Mouse (Mus musculus) layer of hippocampus, adult 8-10 months (tissue): ENCODE measurements at regions not wholly inside any gene's neighbourhood (a gene's known extent, or its start where the extent isn't known, plus 50 kb on each side); places are given as distances from the start of the nearest gene placed in this dataset.

ENCODE experiments used
- DNase-seq, 2 experiments: peaks; one replicate each; pipeline ENCODE4 v3.0.0; 2022; ENCODE audit warnings: low spot score in 2 of 2

DNA sequence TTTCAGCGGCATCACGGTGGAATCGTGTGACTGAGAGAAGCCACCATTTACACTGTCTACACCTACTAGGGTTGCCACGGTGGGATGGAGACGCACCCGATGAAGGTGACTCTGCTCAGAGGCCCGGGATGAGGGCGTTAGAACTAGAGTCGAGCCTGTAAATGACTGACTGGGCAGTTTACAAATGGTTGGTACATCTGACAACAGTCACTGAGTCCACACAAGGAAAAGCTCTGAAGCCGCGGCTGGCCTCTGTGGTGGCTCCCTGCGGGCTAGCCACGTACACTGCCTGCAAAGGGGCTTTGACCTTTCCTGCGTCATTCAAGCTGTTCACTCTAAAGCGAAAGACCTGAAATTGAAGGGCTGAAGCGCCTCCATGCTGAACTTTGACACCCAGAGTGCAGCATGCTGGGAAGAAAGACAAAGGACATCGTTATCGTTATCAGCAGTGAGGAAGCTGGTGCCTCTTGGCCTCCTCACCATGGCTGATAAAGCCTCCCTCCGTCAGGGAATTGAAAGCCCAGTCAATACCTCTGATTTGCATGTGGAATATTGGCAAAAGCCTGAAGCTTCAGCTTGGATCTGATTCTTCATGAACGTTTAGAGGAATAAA lies 462.1 kb upstream of the Arglu1 start:
- DNase-seq, result no peak

DNA sequence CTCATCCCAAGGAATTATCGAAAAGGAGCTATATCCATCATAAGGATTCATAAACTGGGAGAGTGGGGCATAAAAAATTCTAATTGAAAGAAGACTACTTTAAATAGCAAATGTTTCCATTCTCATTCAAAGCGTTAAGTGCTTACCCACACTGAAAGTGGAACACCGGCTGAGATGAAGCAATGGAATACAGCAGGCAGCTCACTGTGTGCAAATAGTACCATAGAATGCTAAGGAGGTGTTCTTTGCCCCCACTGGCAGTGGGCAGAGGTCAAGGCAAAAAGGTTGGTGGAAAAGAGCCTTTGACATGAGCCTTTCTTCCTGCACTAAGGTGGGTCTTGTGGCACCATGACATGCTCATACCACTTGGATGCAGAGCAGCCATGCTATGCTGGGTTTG lies 454.0 kb upstream of the Arglu1 start:
- no peak for DNase-seq

DNA sequence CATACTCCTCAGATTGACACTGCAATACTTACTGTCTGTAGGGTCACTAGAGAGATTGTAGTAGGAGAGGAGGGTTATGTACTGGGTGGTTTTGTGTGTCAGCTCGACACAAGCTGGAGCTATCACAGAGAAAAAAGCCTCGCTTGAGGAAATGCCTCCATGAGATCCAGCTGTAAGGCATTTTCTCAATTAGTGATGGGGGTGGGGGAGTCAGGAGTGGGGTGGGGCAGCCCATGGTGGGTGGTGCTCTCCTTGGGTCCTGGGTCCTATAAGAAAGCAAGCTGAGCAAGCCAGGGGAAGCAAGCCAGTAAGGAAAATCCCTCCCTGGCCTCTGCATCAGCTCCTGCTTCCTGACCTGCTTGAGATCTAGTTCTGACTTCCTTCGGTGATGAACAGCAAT lies 449.5 kb upstream of the Arglu1 start:
- DNase-seq, result no peak

DNA sequence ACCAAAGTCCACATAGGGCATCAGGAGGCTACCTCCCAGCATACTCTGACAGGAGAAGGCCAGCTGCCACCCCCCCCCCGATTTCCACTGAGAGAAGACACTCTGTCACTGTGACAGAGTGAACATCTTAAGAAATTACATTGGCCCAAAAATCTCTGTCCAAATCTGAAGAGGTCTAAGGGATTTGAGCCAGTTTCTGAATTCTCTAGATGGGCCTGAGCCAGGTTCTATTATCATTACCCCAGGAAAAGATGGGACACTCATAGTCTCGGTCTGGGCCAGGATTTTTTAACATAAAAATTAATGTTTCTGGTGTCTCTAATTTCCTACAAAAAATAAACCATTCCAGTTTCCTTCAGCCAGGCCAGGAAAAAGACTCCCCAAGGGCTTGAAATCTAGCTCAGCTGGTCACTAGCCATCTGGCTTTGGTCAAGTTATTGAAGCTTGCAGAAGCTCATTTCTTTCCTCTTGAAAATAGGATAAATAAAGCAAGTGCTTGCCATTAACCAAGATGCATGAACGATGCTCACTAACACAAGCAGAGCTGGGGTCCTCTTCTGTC lies 448.8 kb upstream of the Arglu1 start:
- DNase-seq, result no peak

DNA sequence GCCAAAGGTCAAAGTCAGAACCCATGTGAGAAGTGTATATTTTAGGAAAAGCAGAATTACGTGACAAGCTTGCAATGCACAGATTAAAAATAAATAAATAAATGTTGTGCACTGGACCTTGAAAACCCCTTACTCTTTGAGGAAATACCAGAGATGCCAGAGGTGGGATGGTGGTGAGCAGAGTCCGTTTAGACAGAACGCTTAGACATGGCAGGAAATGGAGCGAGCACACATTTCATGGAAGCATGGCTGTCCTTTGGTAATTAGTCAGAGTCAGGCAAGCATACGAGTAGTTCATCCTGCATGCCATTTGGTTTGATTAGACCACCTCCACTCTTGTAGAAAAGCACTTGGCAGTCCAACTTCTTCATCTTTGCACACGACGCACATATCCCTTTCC lies 443.4 kb upstream of the Arglu1 start:
- no peak for DNase-seq

DNA sequence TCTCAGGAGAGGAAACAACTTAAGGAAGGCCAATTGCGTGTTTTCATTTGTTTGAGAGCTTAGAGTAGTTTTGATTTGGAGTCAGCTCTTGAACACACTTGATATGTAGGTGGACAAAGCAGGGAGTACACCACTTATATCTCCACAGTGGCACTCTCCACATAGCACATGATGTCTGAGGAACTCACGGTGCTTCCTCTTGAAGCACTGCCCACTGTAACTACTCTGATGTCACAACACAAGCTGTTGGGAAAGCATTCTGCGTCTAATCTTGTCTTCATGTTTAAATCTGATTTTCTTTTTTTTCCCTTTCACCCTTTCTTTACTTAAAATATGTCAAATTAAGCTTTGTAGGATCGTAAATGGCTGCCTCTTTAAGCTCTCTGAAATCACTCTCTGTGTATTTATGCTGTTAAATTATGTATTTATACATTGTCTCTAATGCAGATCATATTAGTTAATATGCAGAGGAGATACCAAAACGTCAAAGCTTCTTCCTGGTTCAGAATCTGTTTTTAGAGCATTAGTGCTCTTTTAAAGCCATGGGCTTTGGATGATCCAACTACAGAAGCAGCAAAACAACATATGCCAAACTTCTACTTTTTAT lies 442.4 kb upstream of the Arglu1 start:
- DNase-seq, result no peak

DNA sequence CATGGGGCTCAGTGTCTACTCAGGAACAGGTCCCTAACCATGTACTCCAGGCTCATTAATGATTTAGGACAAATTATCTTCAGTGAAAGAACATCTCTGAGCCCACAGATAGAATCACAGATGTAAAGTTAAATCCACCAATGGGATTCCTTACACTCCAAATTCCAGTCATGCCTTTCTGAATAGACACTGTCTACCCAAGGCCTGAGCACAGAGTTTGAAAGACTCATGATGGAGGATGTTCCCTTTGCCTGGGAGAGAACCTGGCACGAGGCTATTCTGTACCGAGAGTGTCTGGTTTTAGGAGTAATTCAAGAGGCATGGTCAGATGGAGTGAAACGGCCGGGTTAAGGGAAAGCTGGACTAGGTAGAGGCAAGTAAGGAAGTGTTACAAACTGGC lies 440.9 kb upstream of the Arglu1 start:
- no peak for DNase-seq

DNA sequence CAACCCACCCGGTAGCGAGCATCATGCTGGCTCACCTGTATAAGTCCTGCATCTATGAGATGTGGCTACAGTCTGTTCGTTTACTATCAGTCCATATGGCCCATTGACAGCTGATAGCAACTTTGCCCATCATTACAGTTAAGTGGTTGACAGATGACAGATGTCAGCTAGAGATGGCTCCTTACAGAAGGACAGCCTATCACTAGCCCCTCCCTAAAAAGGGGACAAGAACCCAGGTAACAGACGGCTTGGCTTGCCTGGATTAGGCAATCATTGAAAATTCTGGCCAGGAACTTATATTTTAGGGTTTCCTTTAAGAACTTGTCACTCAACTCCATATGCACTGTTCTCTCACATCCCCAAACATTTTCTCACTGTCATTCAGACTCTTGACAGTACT lies 434.2 kb upstream of the Arglu1 start:
- DNase-seq, result no peak

DNA sequence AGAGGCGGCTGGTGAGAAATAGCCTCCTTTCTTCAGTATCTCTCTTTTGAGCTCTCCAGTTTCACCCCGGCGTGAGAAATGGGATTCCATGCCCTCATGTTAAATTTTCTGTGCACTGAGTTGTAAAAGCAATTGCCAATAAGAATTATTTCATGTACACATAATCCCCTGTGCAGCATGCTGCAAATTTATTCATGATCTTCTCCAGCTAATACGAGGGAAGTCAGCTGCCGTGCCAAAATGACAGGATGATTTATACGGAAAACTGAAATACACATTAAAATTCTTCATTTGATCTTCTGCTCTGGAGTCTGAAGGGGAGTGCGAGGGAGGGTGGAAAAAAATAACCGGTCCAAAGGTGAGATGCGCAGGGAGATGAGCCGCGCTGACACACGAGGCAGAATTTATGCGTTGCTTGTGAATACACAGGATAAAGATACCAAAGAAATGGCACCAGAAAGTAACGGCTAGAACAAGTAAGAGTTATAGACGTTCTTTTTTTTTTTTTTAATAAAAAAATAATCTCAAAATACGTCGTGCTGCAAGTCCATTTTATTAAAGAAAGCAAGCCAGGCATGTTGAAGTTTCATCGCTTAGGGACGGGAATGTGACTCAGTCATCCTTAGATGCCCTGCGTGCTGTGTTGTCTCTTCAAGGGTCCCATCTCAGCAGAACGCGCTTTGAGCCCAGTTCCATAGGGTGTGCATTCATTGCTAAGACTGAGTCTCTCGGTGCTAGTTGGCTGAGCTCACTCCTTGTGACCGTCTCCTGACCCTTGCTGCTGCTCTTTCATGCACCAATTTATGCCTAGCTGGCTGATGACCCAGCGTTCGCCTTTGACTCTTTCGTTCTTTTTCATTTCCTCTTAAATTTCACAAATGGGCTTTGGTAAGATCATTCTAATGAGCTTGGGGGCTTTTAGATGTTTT lies 427.8 kb upstream of the Arglu1 start:
- DNase-seq, result no peak

DNA sequence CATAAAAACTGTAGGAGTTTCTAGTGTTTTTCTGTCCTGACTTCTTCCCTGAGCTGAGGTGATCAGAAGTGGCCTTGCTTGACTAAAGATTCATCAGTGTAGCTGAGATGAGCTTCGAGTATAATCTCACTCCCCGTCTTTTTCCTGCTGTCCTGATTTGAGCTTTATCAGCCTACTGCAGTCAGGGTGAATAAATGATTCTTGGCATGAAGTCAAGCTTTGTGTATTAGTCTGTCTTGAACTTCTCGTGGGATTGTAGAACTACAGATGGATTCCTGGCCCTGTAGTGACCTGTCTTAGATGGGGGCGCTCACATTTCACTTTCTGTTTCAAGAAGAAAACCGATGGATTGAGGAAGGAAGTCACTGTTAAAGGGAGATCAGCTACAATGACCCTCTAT lies 405.7 kb upstream of the Arglu1 start:
- no peak for DNase-seq

DNA sequence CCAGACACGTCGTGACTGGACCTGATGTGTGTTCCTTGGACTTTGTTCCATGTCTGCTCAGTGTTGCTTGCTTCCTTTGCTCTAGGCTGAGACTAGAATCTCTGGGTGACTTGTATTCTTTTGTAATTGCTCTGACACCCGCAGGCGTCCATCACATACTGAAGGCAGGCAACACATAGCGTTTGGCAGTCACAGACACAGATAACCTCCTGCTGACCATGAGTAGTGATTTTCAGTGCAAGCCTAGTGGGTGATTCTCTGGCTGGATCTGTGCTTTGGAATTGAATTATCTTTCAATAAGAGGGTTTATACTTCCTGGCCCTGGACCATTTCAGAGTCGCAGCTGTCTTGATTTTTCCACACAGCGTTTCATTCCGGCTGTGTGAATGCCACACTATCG lies 403.7 kb upstream of the Arglu1 start:
- no peak for DNase-seq

DNA sequence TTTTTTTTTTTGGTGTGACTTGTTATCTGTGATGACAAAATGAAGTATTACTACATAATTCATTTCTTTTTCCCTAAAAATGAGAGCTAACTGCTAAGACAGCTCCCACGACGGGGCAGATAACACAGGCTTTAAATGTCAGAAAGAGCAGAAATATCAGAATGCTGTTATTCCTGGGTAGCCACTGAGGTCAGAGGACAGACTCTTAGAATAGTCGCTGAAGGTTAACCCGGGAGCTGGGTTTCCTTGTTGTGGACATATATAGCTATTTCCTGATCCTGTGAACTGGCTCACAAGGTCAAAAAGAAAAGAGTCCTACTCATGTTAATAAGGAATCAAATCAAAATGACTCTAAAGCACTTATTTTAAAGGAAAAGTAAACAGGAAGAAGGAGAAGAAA lies 403.0 kb upstream of the Arglu1 start:
- DNase-seq, result no peak

DNA sequence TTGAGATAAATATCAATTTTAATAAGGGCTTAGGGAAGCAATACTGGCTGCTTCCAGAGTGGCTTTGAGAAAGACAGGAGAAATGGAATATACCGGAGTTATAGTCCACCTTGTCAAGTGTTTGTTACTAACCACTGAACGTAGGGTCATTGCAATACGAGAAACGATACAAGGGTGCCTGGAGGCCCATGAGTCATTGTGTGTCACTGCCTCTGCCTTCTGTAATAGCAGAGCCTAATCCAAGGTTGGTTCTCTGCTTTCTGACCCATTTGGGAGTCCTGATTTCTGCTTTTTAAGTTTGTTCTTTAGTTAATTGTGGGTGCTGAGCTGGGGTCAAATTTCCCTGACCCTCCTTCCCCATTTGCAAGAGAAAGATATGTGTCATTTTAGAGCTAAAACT lies 382.4 kb upstream of the Arglu1 start:
- no peak for DNase-seq

DNA sequence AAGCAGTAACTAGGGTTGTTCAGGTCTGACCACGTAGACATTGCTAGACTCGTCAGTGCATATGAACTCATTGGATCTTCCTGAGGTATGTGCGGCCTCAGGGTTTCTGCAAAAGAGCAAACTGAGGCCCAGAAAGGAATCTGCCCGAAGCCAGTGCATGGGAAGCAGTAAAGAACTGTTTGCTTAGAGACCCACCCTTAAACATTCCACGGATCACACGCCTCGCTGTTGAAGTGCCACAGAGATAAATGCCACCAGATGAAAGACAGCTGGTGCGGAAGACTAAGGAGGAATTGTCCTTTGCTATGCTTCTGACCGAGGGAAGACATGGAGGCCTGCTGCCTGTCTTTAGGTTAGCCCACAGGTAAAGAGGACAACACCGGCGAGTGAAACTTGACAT lies 382.0 kb upstream of the Arglu1 start:
- DNase-seq, result no peak

DNA sequence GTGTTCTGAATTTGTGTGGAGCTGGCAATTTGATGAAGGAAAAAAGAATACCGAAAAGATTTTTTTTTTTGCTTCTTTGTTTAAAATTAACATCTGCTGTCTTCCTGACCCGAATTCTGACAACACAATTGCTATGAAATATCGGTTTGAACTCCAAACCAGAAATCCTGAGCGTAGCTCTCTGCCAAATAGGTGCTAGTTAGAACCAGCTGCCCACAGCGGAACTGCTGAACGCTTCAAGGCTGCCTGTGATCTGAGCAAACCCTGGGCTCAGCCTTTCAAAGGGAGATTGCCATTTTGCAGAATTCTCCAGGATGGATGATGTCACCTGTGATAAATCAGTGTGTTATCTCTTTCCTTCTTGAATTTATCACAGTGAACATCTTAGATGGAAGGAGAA lies 380.6 kb upstream of the Arglu1 start:
- no peak for DNase-seq

DNA sequence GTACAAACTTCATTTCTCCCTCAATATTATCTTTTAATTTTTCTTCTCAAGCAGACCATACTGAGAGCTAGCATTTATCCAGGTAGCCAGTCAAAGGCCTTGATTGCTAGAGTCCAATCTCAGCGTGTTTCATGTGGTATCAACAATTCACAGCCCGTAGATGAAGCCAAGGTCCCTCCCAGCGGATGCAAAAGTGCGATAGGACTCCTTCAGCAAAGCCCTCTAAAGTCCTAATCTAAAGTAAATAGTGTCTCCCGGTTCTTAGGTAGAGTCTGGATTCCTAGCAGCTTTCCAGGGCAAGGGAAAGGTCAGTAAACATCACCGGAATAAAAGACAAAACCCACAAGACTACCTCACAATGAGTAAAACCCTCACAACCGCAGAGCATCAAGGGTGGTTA lies 379.5 kb upstream of the Arglu1 start:
- DNase-seq, result no peak

DNA sequence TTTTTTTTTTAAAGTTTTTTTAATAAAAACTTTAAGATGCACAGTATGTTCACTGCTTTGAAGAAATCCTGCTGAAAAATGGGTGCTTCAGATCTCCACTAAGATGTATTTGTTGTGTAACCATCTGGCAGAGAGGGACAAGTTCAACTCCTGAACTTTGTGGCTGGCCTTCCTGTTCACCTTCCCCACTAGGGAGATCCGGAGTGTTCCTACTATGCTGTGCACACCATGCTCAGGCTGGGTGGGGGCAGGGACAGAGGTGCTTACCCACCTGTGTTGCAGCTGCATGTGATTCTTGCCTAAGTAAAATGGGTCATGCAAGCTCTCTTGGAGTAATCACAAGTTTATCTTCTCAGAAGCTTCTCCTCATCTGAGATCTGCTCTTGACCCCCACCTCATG lies 377.4 kb upstream of the Arglu1 start:
- DNase-seq, result no peak

DNA sequence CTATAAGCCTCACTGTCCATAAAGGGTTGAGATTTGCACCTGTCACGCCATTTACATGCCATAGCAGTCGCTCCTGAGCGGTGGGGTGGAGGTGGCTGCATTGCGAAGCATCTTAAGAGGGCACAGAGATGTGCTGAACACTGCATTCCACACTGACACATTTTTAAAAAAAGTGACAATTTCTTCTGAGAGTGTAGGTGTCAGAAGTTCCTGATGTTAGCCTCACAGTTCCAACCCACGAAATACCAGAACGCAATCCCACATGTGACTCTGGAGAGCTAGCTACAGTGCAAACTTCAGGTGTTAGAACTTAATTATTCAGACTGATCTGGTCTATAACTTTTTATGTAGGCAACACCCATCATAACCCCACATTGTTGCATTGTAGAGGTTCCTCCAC lies 369.8 kb upstream of the Arglu1 start:
- no peak for DNase-seq

DNA sequence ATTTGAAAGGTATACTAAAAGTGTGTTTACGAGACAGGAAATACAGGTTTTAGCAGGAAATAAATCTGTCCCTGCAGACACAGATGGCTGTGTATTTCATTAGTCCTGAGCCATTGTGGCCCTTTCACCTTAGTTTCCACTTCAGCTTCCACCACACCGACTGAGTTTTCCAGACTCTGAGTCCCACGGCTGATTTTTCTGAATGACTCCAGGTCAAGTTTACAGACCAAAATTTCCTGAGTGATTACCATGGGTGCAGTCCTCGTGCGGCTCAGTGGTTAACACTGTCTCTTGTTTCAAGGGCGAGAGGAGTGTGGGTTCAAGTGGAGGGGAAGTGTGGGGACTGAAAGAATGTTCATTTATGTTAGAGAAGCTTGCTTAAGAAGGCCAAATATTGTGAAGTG lies 365.1 kb upstream of the Arglu1 start:
- no peak for DNase-seq

DNA sequence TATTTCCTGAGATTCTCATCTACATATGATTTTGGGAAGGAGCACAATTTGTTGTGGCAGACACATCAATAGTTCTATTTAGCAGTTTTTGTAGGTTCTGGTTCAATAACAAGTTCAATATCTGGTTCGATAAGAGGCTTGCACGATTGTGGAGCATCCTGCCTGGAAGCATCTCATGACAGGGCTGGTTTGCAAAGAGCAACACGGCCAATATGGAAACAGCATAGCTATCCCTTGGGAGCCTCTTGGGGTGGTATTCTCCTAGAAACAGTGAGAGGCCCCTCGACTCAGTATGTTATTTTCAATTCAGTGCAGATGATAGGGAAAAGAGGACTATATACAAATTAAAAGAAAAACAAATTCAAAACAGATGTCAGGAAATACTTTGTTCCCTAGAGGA lies 364.5 kb upstream of the Arglu1 start:
- DNase-seq, result no peak

DNA sequence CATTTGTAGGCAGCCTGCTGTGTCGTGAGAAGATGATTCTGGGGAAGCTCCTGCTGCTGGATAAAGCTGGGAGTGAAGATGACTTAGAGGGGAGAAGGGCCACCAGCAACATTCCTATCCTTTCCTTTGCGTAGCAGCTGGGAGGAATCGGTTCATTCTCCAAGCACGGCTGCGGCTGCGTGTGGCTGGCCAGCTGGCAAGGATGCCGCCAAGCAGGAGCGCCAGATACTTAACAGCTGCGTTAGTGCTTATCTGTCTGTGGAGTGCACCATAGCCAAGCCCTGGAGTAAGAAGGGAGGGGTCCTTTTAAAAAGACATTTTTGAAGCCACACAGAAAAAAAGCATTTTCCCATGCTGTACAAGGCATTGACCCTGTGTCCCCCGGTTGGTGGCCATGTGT lies 361.4 kb upstream of the Arglu1 start:
- peak in 1 of 2 experiments; percentile 42 for DNase-seq

DNA sequence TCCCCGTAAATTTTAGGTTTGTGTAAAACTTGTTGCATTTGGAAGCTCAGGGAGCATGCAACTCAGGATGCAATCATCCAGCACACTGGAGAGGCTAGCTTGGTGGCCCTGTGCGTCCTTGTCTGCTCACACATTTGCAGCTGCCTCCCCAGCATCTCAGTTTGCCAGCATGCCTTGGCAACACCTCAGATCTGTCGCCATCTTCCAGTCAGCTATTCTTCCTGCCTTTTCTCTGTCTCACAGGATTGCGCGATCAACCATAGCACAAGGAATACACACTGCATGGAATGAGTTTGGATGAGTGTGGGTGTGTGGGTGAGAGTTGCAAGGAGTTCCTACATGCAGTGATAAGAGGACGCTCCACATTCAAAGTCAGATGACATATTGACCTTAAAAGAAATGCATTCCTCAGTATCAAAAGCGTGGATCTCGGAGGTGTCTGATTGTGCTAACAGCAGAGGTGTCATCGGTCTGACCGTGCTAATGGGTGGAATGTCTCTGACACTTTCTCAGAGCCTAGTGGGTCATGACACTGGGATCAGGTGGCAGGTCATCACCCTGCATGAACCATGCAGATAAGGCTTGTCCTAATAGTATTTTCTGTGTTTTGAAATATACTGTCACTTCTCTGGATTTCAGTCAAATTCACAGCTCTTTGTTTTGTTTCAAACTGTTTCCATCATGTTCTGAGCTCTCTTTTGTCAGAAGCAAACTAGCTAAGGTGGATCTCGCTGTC lies 360.6 kb upstream of the Arglu1 start:
- no peak for DNase-seq
